Mouse (Mus musculus): Measurements from ENCODE around the gene Kcnh4. TPM values are rescaled to one million over a fixed set of nuclear protein-coding genes. Genes with fewer than 3 reads are reported as not detected.
"Not testable (repeated sequence)": the region's sequence is repeated elsewhere in the genome, so short reads cannot be mapped to it uniquely, and the experiment has no call there.

Kcnh4 gene
- polyA plus RNA-seq, 2 experiments: 0.09 TPM; not detected in 1

DNA sequence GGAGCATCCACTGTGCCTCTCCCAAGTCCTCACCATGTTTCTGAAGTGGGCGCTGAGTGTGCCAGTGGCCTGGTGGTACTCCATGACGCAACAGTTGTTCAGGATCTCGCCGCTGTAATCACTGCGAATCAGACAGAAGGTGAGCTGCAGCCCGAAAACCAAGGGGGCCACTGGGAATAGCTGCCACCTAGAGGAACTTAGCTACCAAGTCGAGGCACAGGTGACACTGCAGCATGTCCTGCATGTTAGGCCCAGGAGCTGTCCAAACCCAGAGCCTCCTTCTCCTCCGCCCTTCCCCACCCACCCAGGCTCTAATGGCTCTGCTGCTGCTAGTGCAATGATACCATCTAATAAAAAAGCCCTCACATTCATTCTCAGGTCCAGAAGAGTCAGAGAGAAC, 36.8 kb upstream of the Kcnh4 start:
- 67% methylated on average over 8 of the region's 8 CpGs for WGBS
- ATAC-seq (ENCODE audit: low FRiP score, low read depth) (no peak), DNase-seq (ENCODE audit: low spot score) (no peak)
- H3K4me3 ChIP-seq (replicated peaks; ENCODE audit: low read length): no peak overlapping the region
- no peak overlapping the region for H3K4me2 ChIP-seq (replicated peaks; ENCODE audit: low read depth, low read length, severe bottlenecking)
- no peak overlapping the region for H3K27ac ChIP-seq (replicated peaks; ENCODE audit: low read depth, low read length)
- no peak overlapping the region for H3K9ac ChIP-seq (ENCODE audit: low read depth, low read length, severe bottlenecking)
- TF ChIP-seq POLR2A (IDR thresholded peaks at IDR 0.05; ENCODE audit: borderline replicate concordance, extremely low read depth, insufficient read depth, insufficient read length): no peak
- peaks cover 41% of the 10 kb centered on the region for H3K36me3 ChIP-seq (ENCODE audit: control insufficient read depth, insufficient read depth, low read length)
- H3K27me3 ChIP-seq (ENCODE audit: control insufficient read depth, insufficient read depth, low read length): no peaks in the 10 kb centered on the region
- no peaks in the 10 kb centered on the region for H3K4me1 ChIP-seq (ENCODE audit: control insufficient read depth, insufficient read depth, low read length)
- no peaks in the 10 kb centered on the region for H3K9me3 ChIP-seq (ENCODE audit: control insufficient read depth, low read length)

DNA sequence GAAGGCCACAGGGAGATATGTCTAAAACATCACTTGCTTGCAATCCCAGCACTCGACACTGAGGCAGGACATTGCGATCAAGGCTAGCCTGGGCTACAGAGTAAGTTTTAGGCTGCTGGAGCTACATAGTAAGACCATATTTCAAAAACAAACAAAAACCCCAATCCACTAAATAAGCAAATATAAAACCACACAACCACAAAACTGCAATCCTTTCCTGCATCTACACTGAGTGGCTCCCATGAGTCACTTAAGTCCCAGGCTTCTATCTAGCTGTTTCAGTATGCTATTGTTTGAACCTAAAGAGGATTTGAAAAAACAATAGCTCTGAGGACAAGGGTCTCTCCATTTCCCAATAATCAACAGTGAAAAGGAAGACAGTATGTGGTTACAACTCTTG, 35.6 kb upstream of the Kcnh4 start:
- Histone ChIP-seq H3K4me1 (ENCODE audit: control insufficient read depth, insufficient read depth, low read length) (no peaks in the 10 kb centered on the region), H3K27ac (replicated peaks; ENCODE audit: low read depth, low read length) (no peak overlapping the region), H3K9me3 (ENCODE audit: control insufficient read depth, low read length) (no peaks in the 10 kb centered on the region), H3K9ac (ENCODE audit: low read depth, low read length, severe bottlenecking) (no peak overlapping the region), H3K4me3 (replicated peaks; ENCODE audit: low read length) (no peak overlapping the region), H3K4me2 (replicated peaks; ENCODE audit: low read depth, low read length, severe bottlenecking) (no peak overlapping the region), H3K27me3 (ENCODE audit: control insufficient read depth, insufficient read depth, low read length) (no peaks in the 10 kb centered on the region), H3K36me3 (ENCODE audit: control insufficient read depth, insufficient read depth, low read length) (peaks cover 31% of the 10 kb centered on the region)
- DNase-seq (ENCODE audit: low spot score) (no peak), ATAC-seq (ENCODE audit: low FRiP score, low read depth) (no peak)
- WGBS: 91% methylated on average over 2 of the region's 2 CpGs
- no peak for TF ChIP-seq POLR2A (IDR thresholded peaks at IDR 0.05; ENCODE audit: borderline replicate concordance, extremely low read depth, insufficient read depth, insufficient read length)

DNA sequence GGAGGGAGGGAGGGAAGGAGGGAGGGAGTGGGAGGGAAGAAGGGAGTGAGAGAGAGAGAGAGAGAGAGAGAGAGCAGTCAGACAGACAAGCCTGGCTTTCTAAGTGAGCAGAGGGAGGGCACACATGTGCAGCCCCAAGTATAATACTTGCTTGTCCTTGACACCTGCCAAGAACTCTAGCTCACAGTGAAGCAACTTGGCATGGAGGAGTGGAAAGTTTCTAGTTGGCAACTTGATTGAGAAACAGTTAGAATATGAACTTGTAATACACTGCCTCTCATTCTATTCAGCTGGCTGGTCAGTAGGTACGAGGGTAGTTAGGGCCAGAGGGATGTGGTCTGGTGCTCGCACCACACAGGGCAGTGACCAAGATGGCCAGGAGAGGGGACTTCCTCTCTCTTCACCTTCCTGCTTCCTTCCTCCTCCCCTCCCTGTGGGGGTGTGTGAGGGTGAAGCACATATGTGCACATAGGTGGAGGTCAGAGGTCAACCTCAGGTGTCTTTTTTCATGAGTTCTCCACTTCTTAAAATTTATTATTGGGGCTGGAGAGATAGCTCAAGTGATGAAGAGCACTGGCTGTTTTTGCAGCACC, 31.8 kb upstream of the Kcnh4 start:
- Histone ChIP-seq H3K27me3 (ENCODE audit: control insufficient read depth, insufficient read depth, low read length) (no peaks in the 10 kb centered on the region), H3K9ac (ENCODE audit: low read depth, low read length, severe bottlenecking) (no peak overlapping the region), H3K4me2 (replicated peaks; ENCODE audit: low read depth, low read length, severe bottlenecking) (no peak overlapping the region), H3K9me3 (ENCODE audit: control insufficient read depth, low read length) (no peaks in the 10 kb centered on the region), H3K27ac (replicated peaks; ENCODE audit: low read depth, low read length) (no peak overlapping the region), H3K4me1 (ENCODE audit: control insufficient read depth, insufficient read depth, low read length) (no peaks in the 10 kb centered on the region), H3K36me3 (ENCODE audit: control insufficient read depth, insufficient read depth, low read length) (peaks cover 42% of the 10 kb centered on the region), H3K4me3 (replicated peaks; ENCODE audit: low read length) (no peak overlapping the region)
- peak; percentile 68 for DNase-seq (ENCODE audit: low spot score)
- no peak for TF ChIP-seq POLR2A (IDR thresholded peaks at IDR 0.05; ENCODE audit: borderline replicate concordance, extremely low read depth, insufficient read depth, insufficient read length)
- 81% methylated on average over 2 of the region's 2 CpGs for WGBS
- no peak for ATAC-seq (ENCODE audit: low FRiP score, low read depth)

DNA sequence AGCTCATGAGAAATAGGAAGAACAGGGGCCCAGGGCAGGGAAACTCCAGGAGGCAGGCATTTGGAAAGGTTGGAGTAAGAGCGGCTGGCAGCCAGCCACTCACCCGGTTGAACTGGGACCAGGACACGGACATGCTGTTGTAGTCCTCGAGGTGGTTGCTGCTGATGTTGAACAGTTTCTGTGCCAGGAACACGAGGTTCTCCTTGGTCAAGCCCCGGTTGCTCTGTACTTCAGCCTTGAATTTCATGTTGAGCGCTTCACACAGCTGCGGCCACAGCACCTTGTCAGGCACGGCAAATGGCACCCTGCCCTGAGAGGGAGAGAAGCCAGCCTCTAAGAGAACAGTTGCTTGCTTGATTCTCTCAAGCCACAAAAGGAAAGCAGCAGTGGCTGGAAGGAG, 30.9 kb upstream of the Kcnh4 start:
- WGBS: 82% methylated on average over 9 of the region's 9 CpGs
- peaks cover 41% of the 10 kb centered on the region for H3K36me3 ChIP-seq (ENCODE audit: control insufficient read depth, insufficient read depth, low read length)
- H3K27ac ChIP-seq (replicated peaks; ENCODE audit: low read depth, low read length): not testable (repeated sequence)

DNA sequence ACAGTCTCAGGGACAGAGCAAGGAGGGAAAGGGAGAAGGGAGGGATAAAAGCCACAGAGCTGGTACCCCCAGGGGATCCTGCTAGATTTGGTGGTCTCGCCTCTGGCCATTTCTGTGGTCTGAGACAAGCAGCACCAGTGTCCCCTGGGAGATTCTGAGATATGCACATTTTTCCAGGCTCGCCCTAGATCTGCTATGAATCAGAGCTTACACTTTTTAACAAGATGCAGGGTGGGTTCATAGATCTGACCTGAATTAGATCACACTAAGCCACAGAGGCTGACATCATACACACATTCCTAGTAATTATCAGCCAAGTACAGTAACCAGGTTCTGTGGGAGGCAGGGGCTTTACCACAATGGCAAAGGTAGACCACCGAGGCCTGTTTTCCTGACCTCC, 30.0 kb upstream of the Kcnh4 start:
- TF ChIP-seq POLR2A (IDR thresholded peaks at IDR 0.05; ENCODE audit: borderline replicate concordance, extremely low read depth, insufficient read depth, insufficient read length): no peak
- H3K4me1 ChIP-seq (ENCODE audit: control insufficient read depth, insufficient read depth, low read length): no peaks in the 10 kb centered on the region
- no peak overlapping the region for H3K4me2 ChIP-seq (replicated peaks; ENCODE audit: low read depth, low read length, severe bottlenecking)
- no peak overlapping the region for H3K9ac ChIP-seq (ENCODE audit: low read depth, low read length, severe bottlenecking)
- no peaks in the 10 kb centered on the region for H3K27me3 ChIP-seq (ENCODE audit: control insufficient read depth, insufficient read depth, low read length)
- no peak for DNase-seq (ENCODE audit: low spot score)
- no peak overlapping the region for H3K4me3 ChIP-seq (replicated peaks; ENCODE audit: low read length)
- 67% methylated on average over 3 of the region's 3 CpGs for WGBS
- H3K9me3 ChIP-seq (ENCODE audit: control insufficient read depth, low read length): no peaks in the 10 kb centered on the region
- peaks cover 43% of the 10 kb centered on the region for H3K36me3 ChIP-seq (ENCODE audit: control insufficient read depth, insufficient read depth, low read length)
- no peak; the same call in 1 of the 2 replicates for ATAC-seq (ENCODE audit: low FRiP score, low read depth)
- no peak overlapping the region for H3K27ac ChIP-seq (replicated peaks; ENCODE audit: low read depth, low read length)

More for the DNA sequence above, 30.9 kb upstream of the Kcnh4 start:
- not testable (repeated sequence) for H3K4me3 ChIP-seq (replicated peaks; ENCODE audit: low read length); DNase-seq (ENCODE audit: low spot score); H3K9ac ChIP-seq (ENCODE audit: low read depth, low read length, severe bottlenecking); H3K4me1 ChIP-seq (ENCODE audit: control insufficient read depth, insufficient read depth, low read length); H3K4me2 ChIP-seq (replicated peaks; ENCODE audit: low read depth, low read length, severe bottlenecking); ATAC-seq (ENCODE audit: low FRiP score, low read depth); H3K27me3 ChIP-seq (ENCODE audit: control insufficient read depth, insufficient read depth, low read length); H3K9me3 ChIP-seq (ENCODE audit: control insufficient read depth, low read length)

DNA sequence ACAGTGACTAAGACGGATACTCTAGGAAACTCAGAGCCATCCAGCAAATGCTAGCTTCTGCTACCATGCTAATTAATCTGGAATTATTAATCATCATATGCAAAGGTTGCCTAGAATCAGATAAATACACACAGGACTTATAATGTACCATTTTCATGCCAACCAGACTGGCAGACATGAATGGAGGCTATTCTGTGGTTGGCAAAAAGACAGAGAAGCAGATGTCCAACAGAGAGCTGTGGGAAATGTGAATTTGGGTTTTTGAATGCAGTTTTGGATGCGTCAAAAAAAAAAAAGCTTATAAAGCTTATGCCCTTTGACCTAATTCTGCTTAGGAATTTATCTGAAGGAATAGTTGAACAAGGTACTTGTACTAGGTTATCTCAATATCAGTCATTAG, 26.0 kb upstream of the Kcnh4 start:
- H3K4me3 ChIP-seq (replicated peaks; ENCODE audit: low read length): no peak overlapping the region
- no peak overlapping the region for H3K9ac ChIP-seq (ENCODE audit: low read depth, low read length, severe bottlenecking)
- H3K4me2 ChIP-seq (replicated peaks; ENCODE audit: low read depth, low read length, severe bottlenecking): no peak overlapping the region
- H3K9me3 ChIP-seq (ENCODE audit: control insufficient read depth, low read length): no peaks in the 10 kb centered on the region
- no peak overlapping the region for H3K27ac ChIP-seq (replicated peaks; ENCODE audit: low read depth, low read length)
- DNase-seq (ENCODE audit: low spot score): no peak
- no peaks in the 10 kb centered on the region for H3K27me3 ChIP-seq (ENCODE audit: control insufficient read depth, insufficient read depth, low read length)
- 95% methylated on average over 2 of the region's 2 CpGs for WGBS
- no peaks in the 10 kb centered on the region for H3K4me1 ChIP-seq (ENCODE audit: control insufficient read depth, insufficient read depth, low read length)
- no peak for TF ChIP-seq POLR2A (IDR thresholded peaks at IDR 0.05; ENCODE audit: borderline replicate concordance, extremely low read depth, insufficient read depth, insufficient read length)
- ATAC-seq (ENCODE audit: low FRiP score, low read depth): no peak
- peaks cover 78% of the 10 kb centered on the region for H3K36me3 ChIP-seq (ENCODE audit: control insufficient read depth, insufficient read depth, low read length)
